Mouse (Mus musculus) erythroblast, embryonic 14.5 days (primary cell): ENCODE measurements around the gene Itgam.

Source experiments
- GATA1 ChIP-seq: IDR thresholded peaks from 2 replicates; pipeline ENCODE4 v1.6.1; 2012; ENCODE audit warnings: low read length, inconsistent platforms, mixed read lengths
- TAL1 ChIP-seq: IDR thresholded peaks from 3 replicates; pipeline ENCODE4 v1.6.1; 2012; ENCODE audit warnings: low read length, inconsistent platforms, mixed read lengths

DNA sequence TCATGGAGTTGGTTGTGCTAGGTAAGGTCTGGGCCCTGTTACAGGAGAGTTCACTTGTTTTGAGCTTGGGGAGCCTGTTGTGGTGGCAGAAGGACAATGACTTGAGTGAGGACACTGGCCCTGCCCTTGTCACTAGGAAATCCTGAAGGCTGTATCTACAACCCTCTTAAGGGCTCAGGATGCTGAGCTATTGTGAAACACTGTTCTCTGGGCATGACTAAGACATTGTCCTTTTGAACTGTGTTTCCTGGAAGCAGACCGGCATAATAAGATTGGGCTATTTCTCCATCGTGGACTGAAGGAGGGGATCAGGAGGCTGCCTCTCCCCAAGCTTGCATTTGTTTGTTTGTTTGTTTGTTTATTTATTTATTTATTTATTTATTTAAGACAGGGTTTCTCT is 43.3 kb upstream of the Itgam start:
- TF ChIP-seq TAL1 (no peak), GATA1 (no peak)
